Mouse (Mus musculus) small intestine, adult 2 months (tissue): ENCODE data around the gene Rap1gap.

ENCODE experiments used
- CTCF ChIP-seq: fragments of 200-500 bp; IDR thresholded peaks from 2 replicates; pipeline ENCODE4 v1.5.1; 2012; ENCODE audit warnings: low read depth, mild to moderate bottlenecking, control low read depth, inconsistent platforms, low read length, moderate library complexity, mixed read lengths; ENCODE audit not compliant: insufficient replicate concordance, insufficient read length; ENCODE audit errors: extremely low read depth
- POLR2A ChIP-seq: fragments of 200-500 bp; IDR thresholded peaks from 2 replicates; pipeline ENCODE4 v1.6.1; 2012; ENCODE audit warnings: low read depth, mild to moderate bottlenecking, control low read depth, inconsistent platforms, low read length, moderate library complexity

DNA sequence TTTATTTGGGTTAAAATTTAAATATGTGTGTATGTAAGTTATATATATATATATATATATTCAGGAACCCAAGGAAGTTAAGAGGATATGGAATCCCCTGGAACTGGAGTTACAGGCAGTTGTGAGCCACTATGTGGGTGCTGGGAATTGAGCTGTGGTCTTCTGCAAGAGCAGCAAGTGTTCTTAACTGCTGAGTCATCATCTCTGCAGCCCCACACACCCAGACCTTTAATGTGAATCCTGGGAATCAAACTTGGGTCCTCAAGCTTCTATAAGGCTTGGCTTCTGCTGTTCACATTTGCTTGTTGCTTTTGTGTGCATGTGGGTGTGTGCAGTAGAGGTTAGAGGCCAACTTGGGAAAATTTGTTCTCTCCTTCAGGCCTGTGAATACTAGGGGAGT lies 18.3 kb upstream of the Rap1gap start:
- TF ChIP-seq CTCF = no peak
- TF ChIP-seq POLR2A = no peak
